Mouse (Mus musculus): ENCODE results near the gene Lgals3bp.

DNA sequence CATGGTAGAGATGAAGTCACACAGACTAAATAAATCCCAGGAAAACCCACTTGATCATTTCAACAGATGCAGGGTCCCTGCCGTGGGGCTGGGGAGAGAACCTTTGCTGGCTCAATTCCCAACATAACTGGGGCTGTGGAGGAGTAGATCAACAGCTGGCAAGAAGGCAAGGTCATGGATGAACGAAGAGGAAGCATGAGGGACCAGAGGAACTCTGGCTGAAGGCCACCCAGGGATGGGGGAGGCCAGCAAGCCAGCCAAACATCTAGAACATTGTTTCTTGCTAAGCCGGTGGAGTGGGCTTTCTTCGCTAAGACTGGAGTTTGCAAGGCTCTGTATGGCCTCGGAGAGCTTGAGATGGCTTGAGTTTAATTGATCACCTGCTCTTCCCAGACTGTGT is 26.0 kb downstream of the Lgals3bp start:
- TF ChIP-seq CHD2 (IDR thresholded peaks at IDR 0.05; ENCODE audit: low read depth, low read length): no peak
- TF ChIP-seq HCFC1 (IDR thresholded peaks at IDR 0.05; ENCODE audit: borderline replicate concordance, insufficient read depth, low read length): no peak

All from ES-E14 (cell line).